Mouse (Mus musculus): ENCODE measurements around the gene Ctsa.

- no peak for TF ChIP-seq CTCF (IDR thresholded peaks at IDR 0.05; ENCODE audit: low read depth)
- TF ChIP-seq EP300 (IDR thresholded peaks at IDR 0.05; ENCODE audit: low read depth) = no peak
Observed at GRCm38 (mm10) chr2:164823969-164824368, 8.7 kb upstream of the Ctsa start.

All from liver, postnatal 0 days (tissue).